Mouse (Mus musculus) lung, embryonic 16.5 days (tissue): Measurements from ENCODE around the gene Wbp1. TPM values are rescaled to one million over a fixed set of nuclear protein-coding genes. Genes with fewer than 3 reads are reported as not detected.

Source experiments
- ATAC-seq: fragments of 200-750 bp; cut with Nextera tagmentation; 2 replicates; pipeline ENCODE4 v1.8.0; 2017; ENCODE audit warnings: low read depth, mild to moderate bottlenecking, moderate library complexity
- H3K27ac ChIP-seq: fragments of 300-500 bp; sonication (generic); 2 replicates; pipeline ENCODE4 v1.5.1; 2014; ENCODE audit warnings: mild to moderate bottlenecking, control low read depth, low read length
- H3K27me3 ChIP-seq: fragments of 300-500 bp; sonication (generic); 2 replicates; pipeline ENCODE4 v1.6.1; 2014; ENCODE audit warnings: low read depth, low read length, mixed read lengths; ENCODE audit not compliant: control insufficient read depth, insufficient read depth
- H3K36me3 ChIP-seq: fragments of 300-500 bp; sonication (generic); 2 replicates; pipeline ENCODE4 v1.6.1; 2014; ENCODE audit warnings: low read length; ENCODE audit not compliant: control insufficient read depth, insufficient read depth
- H3K4me1 ChIP-seq: fragments of 300-500 bp; sonication (generic); replicated peaks from 2 replicates; pipeline ENCODE4 v1.6.1; 2014; ENCODE audit warnings: low read length, mixed read lengths; ENCODE audit not compliant: control insufficient read depth, insufficient read depth
- H3K4me2 ChIP-seq: fragments of 300-500 bp; sonication (generic); 2 replicates; pipeline ENCODE4 v1.6.1; 2014; ENCODE audit warnings: low read depth, low read length, control low read depth
- H3K4me3 ChIP-seq: fragments of 300-500 bp; sonication (generic); 2 replicates; pipeline ENCODE4 v1.5.1; 2014; ENCODE audit warnings: mild to moderate bottlenecking, low read length, control low read depth
- H3K9ac ChIP-seq: fragments of 300-500 bp; sonication (generic); 2 replicates; pipeline ENCODE4 v1.6.1; 2014; ENCODE audit warnings: low read length, control low read depth
- H3K9me3 ChIP-seq: fragments of 300-500 bp; sonication (generic); 2 replicates; pipeline ENCODE4 v1.6.1; 2016; ENCODE audit warnings: low read length; ENCODE audit not compliant: control insufficient read depth
- WGBS: fragments of 180-500 bp; shearing (Covaris S2); extraction: QIAGEN DNeasy Blood & Tissue Kit; methylation state at CpG from one replicate; pipeline ENCODE4 v1.1.7; 2014; 5-methylcytosine and 5-hydroxymethylcytosine counted together
- polyA plus RNA-seq: library from polyadenylated mRNA; unstranded; fragments of >200 nt; fragmentation: Nextera tagmentation; extraction: Ambion mirVana; gene quantifications from 2 replicates; pipeline ENCODE4 v1.2.1, GENCODE M21; 2015

Gene Wbp1
- polyA plus RNA-seq, 1 experiment from 2014 or later: 109 TPM

DNA sequence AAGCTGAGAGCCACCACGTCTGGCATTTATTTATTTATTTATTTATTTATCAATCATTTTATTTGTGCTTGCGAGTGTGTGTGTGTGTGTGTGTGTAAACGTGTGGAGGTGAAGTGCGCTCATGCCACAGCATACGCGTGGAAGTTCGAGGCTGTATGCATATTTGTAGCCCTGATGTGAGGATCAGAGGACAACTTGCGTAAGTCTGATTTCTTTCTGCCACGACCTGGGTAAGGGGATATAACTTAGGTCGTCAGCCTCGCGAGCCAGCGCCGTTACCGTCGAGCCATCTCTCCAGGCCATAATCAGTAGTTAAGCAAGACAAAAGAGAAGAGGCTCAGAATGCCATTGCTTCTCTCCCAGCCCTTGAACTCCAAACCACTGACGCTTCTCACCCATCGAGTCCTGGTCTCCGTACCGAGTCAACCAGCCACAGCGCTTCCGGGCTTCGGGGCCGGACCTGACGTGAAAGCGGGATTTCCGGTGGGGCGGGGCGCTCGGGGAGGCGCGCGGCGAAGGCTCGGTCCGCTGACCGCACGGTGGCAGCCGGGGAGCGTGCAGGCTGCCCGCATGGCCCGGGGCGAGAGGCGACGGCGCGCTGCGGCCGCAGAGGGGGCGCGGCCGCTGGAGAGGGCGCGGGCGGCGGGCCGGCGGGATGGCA, 6.2 kb downstream of the Wbp1 start, which contains the start of gene Mogs:
Gene Mogs (plus strand): TSS at position 486 of the 661 bp plus-strand sequence.
- Histone ChIP-seq H3K36me3 (peaks cover 20% of the 10 kb centered on the region), H3K9ac (peak within 1 kb of the TSS; percentile 90), H3K9me3 (no peaks in the 10 kb centered on the region), H3K4me1 (peaks cover 25% of the 10 kb centered on the region), H3K4me3 (peak within 1 kb of the TSS; percentile 71), H3K4me2 (peak within 1 kb of the TSS; percentile 93), H3K27me3 (no peaks in the 10 kb centered on the region), H3K27ac (peak within 1 kb of the TSS; percentile 76)
- peak; percentile 94 for ATAC-seq
- 1% methylated on average over 44 of the region's 58 CpGs for WGBS

DNA sequence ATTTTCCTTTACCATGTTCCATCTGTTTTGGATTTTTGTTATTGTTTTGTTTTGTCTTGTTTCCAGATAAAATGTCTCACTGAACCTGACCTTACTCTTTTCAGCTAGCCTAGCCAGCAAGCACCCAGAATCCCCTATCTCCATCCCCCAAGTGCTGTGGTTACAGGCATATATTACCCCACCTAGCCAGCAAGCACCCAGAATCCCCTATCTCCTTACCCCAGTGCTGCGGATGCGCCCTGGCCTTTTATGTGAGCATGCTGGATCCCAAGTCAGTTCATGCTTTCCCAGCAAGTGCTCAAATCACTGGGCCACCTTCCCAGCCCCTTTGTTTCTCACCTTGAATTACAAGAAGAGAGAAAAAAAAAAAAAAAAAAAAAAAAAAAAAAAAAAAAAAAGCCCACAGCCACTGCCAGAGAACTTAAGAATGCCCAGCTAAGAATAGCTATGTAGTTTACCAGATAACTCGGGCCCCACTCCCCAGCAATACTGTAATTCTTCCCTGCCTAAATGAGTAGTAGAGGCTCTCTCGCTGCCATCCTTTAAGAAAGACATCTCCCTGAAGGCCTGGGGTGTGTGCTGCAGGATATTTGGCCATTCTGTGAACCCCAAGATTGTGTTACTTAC, 9.7 kb downstream of the Wbp1 start:
- Histone ChIP-seq H3K36me3 (no peaks in the 10 kb centered on the region; the same call in 1 of the 2 replicates), H3K27me3 (no peaks in the 10 kb centered on the region), H3K4me1 (peaks cover 26% of the 10 kb centered on the region), H3K4me3 (no peak overlapping the region), H3K4me2 (no peak overlapping the region), H3K9ac (no peak overlapping the region), H3K27ac (no peak overlapping the region), H3K9me3 (no peaks in the 10 kb centered on the region)
- ATAC-seq: no peak
- WGBS: 81% methylated on average over 4 of the region's 4 CpGs

DNA sequence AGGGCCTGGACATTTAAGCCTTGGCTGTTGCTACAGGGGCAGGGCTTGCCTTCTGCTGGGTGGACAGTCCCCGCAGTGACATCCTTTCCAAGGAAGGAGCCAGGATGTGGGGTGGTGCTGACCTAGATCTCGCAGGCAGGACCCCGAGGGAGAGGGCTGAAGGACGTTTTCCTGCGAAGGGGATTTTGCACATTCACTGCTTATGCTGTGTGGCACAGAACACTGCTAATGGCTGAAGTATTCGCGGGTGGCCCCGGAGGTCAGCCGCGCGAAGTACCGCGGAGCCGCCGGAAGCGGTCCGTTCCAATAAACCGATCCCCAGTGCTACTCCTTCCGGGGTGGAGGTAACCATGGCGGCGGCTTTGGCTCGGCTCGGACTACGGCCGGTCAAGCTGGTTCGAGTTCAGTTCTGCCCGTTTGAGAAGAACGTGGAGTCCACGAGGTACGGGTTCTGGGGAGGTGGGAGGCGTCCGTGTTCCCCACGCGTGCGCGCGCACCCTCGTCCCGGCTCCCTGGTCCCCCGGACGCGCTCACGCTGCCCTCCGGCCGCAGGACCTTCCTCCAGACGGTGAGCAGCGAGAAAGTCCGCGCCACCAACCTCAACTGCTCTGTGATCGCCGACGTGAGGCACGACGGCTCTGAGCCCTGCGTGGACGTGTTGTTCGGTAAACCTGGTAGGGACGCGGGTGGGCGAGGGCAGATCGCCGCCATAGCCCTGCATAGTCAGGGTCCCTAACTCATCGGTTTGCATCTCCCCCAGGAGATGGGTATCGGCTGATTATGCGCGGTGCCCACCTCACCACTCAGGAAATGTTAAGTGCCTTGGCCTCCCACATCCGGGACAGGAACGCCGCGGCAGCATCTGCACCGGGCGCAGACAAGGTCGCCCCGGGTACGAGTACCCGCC, 12.3 kb downstream of the Wbp1 start, which contains the start of gene Mrpl53:
Gene Mrpl53 (plus strand): TSS at position 279 of the 907 bp plus-strand sequence.
- H3K4me1 ChIP-seq: peaks cover 15% of the 10 kb centered on the region
- WGBS: under 1% methylated on average over 76 of the region's 76 CpGs
- H3K27ac ChIP-seq: peak within 1 kb of the TSS; percentile 86
- peak within 1 kb of the TSS; percentile 64 for H3K4me2 ChIP-seq
- ATAC-seq: peak; percentile 89
- no peaks in the 10 kb centered on the region for H3K9me3 ChIP-seq
- H3K36me3 ChIP-seq: no peaks in the 10 kb centered on the region; the same call in 1 of the 2 replicates
- H3K4me3 ChIP-seq: peak within 1 kb of the TSS; percentile 78
- peak within 1 kb of the TSS; percentile 88 for H3K9ac ChIP-seq
- H3K27me3 ChIP-seq: no peaks in the 10 kb centered on the region

DNA sequence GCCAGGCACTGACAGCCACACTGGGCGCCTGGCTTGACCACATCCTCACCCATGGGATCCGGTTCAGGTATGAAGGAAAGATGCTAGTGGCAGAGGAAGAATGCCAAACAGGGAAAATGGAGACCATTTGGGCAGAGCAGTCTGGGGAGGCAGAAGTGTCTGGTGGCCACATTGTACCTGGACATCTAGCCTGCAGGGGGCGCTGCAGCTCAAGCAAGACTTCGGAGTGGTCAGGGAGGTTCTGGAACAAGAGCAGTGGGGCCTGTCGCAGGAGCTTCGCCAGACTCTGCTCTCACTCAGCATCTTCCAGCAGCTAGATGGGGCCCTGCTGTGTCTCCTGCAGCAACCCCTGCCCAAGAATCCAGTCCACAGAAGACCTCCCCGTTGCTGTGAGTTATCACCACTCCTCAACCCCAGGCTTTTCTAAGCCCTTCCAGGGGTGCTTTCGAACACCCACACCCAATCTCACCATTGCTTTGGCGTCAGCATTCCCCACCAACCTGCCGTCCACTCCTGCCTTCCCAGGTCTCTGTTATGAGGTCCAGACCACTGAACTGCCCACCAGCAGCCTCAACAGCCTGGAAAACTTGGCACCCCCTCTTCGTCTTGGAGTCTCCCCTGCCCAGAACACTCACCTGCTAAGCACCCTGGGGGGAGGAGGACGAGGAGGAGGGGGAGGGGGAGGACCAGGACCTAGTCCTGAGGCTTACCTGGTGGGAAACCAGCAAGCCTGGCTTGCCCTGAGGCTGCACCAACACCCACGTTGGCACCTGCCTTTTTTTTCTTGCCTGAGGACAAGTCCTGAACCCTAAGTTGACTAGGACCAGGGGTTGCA, 13.6 kb downstream of the Wbp1 start:
- H3K9ac ChIP-seq: peak overlapping the region; percentile 88
- H3K4me3 ChIP-seq: peak overlapping the region; percentile 78
- H3K27ac ChIP-seq: no peak overlapping the region
- H3K36me3 ChIP-seq: no peaks in the 10 kb centered on the region; the same call in 1 of the 2 replicates
- peak overlapping the region; percentile 64 for H3K4me2 ChIP-seq
- no peaks in the 10 kb centered on the region for H3K27me3 ChIP-seq
- WGBS: 40% methylated on average over 13 of the region's 13 CpGs
- H3K9me3 ChIP-seq: no peaks in the 10 kb centered on the region
- H3K4me1 ChIP-seq: peaks cover 21% of the 10 kb centered on the region
- ATAC-seq: peak; percentile 25

DNA sequence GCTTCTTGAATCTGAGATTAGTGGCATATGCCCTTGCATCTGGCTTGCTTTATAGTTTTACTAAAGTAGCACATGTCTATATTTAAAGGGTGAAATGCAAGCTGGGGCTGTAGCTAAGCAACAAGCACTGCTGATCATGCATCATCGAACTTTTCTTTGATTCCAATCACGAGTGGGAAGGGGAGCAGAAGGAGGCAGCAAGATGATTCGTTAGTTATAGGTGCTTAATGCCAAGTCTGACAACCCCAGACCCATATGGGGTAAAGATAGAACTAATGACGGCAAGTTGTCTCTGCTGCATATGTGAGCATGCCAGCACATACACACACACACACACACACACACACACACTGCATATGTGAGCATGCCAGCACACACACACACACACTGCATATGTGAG, 17.2 kb downstream of the Wbp1 start:
- Histone ChIP-seq H3K36me3 (no peaks in the 10 kb centered on the region; the same call in 1 of the 2 replicates), H3K4me1 (peaks cover 23% of the 10 kb centered on the region), H3K9ac (no peak overlapping the region), H3K4me2 (no peak overlapping the region), H3K9me3 (no peaks in the 10 kb centered on the region), H3K4me3 (no peak overlapping the region), H3K27ac (no peak overlapping the region), H3K27me3 (no peaks in the 10 kb centered on the region)
- 81% methylated on average over 4 of the region's 4 CpGs for WGBS
- no peak for ATAC-seq

DNA sequence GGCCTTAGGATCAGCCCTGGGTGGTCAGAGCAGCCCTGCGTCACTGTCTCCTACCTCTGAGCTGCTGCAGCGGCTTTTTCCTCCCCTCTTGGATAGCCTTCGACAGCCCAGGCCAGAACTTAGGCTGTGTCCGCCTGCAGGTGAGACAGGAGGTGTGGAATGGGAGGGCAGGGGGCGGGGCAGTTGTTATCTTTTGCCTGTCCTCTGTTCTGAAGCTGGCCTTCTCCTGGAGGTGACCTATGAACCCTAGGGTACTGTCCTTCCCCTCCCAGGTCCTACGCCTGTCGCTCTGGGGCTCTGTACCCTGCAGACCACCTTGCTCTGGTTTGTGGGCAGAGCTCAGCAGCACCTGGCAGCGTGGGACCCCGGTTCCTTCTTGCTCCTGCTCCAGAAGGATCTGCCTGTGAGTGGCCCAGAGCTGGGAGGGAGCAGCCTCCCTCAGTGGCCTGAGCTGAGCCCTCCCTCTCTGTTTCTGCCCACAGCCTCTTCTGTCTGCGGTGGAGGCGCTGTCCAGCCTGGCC, 18.2 kb downstream of the Wbp1 start:
- H3K4me2 ChIP-seq: no peak overlapping the region
- H3K4me3 ChIP-seq: no peak overlapping the region
- H3K4me1 ChIP-seq: peaks cover 20% of the 10 kb centered on the region
- H3K36me3 ChIP-seq: no peaks in the 10 kb centered on the region; the same call in 1 of the 2 replicates
- no peaks in the 10 kb centered on the region for H3K9me3 ChIP-seq
- WGBS: 52% methylated on average over 11 of the region's 11 CpGs
- ATAC-seq: no peak
- H3K27ac ChIP-seq: no peak overlapping the region
- H3K27me3 ChIP-seq: no peaks in the 10 kb centered on the region
- H3K9ac ChIP-seq: peak overlapping the region; percentile 87; the same call in 1 of the 2 replicates

DNA sequence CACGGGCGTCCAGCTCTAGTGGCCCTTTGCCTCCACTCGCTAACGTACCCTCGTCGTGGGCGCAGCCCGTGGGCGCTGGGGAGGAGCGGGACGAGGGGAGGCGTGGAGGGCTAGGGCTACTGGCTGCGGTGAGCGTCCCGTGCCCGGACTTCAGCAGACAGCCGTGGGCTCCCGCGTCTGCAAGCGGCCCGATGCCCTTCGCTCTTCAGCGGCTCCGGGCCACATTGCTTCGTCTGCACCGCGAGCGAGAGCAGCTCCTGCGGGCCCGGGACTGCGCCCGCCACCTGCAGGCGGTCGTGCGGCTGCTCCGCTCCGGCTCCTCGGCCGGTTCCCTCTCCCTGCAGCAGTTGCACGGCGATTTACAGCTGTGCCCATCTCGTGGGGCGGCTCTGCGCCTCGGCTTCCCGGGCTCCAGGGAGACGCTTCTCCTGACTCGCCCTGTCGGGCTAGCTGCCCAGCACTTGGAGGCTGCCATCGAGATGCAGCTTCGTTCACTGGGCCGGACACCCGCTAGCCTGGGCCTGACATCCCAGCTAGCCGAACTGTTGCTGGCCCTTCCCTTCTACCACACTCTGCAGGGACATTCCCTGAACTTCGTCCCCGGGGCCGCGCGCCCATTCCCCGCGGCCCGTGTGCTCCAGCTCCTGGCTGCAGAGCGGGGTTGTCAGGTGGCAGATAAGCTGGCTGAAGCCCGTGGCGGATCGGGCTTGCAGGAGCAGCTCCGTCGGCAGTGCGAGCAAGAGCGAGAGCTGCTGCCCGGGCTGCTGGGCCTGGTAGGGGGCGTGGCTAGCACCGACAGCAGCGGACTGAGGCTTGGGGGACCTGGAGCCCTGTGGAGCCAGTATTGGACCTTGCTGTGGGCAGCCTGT, 19.4 kb downstream of the Wbp1 start:
- peak overlapping the region; percentile 86 for H3K27ac ChIP-seq
- H3K4me2 ChIP-seq: peak overlapping the region; percentile 100
- peaks cover 14% of the 10 kb centered on the region for H3K4me1 ChIP-seq
- ATAC-seq: peak; percentile 85
- no peaks in the 10 kb centered on the region; the same call in 1 of the 2 replicates for H3K36me3 ChIP-seq
- no peaks in the 10 kb centered on the region for H3K27me3 ChIP-seq
- H3K9ac ChIP-seq: peak overlapping the region; percentile 87
- peak overlapping the region; percentile 85 for H3K4me3 ChIP-seq
- H3K9me3 ChIP-seq: no peaks in the 10 kb centered on the region
- under 1% methylated on average over 73 of the region's 74 CpGs for WGBS

DNA sequence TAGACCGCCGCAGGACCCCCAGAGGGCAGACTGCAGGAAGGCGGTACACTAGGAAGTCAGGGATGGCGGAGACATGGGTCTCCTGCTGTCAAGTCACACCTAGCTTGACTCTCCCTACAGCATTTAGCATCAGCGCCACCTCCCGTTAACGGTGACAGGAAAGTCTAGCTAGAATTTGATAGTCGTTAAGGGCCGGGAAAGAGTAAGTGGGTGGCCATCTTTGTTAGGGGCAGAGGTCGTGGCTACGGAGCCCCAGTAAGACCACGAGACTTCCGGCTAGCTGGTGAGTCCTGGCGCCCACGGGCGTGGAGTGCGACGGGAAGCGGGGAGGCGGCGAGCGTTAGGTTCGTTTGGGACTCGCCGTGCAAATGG, 20.1 kb downstream of the Wbp1 start, which contains the start of the genes Ccdc142 and Gm42688:
Gene Ccdc142 (plus strand): TSS at position 286 of the 372 bp plus-strand sequence.
Gene Gm42688 (plus strand): TSS at position 302 of the 372 bp plus-strand sequence.
- Histone ChIP-seq H3K4me3 (peak within 1 kb of the TSS; percentile 85), H3K4me1 (peaks cover 14% of the 10 kb centered on the region), H3K4me2 (peak within 1 kb of the TSS; percentile 100), H3K27ac (peak within 1 kb of the TSS; percentile 86), H3K9me3 (no peaks in the 10 kb centered on the region), H3K36me3 (no peaks in the 10 kb centered on the region), H3K27me3 (no peaks in the 10 kb centered on the region), H3K9ac (peak within 1 kb of the TSS; percentile 87)
- ATAC-seq: peak; percentile 92
- under 1% methylated on average over 25 of the region's 25 CpGs for WGBS
